Mouse (Mus musculus): Measurements from ENCODE around the gene Bloc1s4. TPM values are rescaled to one million over a fixed set of nuclear protein-coding genes. Genes with fewer than 3 reads are reported as not detected.

Gene Bloc1s4
- total RNA-seq, 1 experiment = 19.1 TPM

- H3K9ac ChIP-seq (ENCODE audit: insufficient read depth, low read depth, low read length, poor library complexity, severe bottlenecking) = no peak overlapping the region
- H3K4me1 ChIP-seq (ENCODE audit: control insufficient read depth in 2 of 2, insufficient read depth in 2 of 2, low read length in 2 of 2, poor library complexity in 1 of 2) = peaks cover 0 to 12% of the 10 kb centered on the region in 2 experiments; a peak in 2 of 4 replicates
- no peaks in the 10 kb centered on the region for H3K36me3 ChIP-seq (ENCODE audit: control insufficient read depth, insufficient read depth, low read length, poor library complexity, severe bottlenecking)
- H3K9me3 ChIP-seq (ENCODE audit: control insufficient read depth, insufficient read depth, low read depth, low read length) = no peaks in the 10 kb centered on the region
- in situ Hi-C loops (cut with MboI; ENCODE audit: low sequenced_read_pairs in 2 of 2, unreplicated experiment in 2 of 2) = loop anchor here (10.0 kb wide), 1 partner anchor 275 kb away; the partner anchor contains the start of gene Grpel1 (in 2 of the 2)
- no peak for DNase-seq (ENCODE audit: low read depth, low spot score)
- H3K4me3 ChIP-seq (ENCODE audit: insufficient read depth in 1 of 2, low read depth in 1 of 2, low read length in 2 of 2, poor library complexity in 1 of 2, severe bottlenecking in 1 of 2) = no peak overlapping the region
- no peak overlapping the region for H3K27ac ChIP-seq (ENCODE audit: insufficient read depth, low read depth, low read length, poor library complexity, severe bottlenecking)
- no peak for TF ChIP-seq CHD2 (IDR thresholded peaks at IDR 0.05; ENCODE audit: low read depth, low read length)
- TF ChIP-seq ZC3H11A (IDR thresholded peaks at IDR 0.05; ENCODE audit: borderline replicate concordance, low read depth, low read length) = no peak
- TF ChIP-seq HCFC1 (IDR thresholded peaks at IDR 0.05; ENCODE audit: borderline replicate concordance, insufficient read depth, low read length) = no peak
- no peak for TF ChIP-seq MAFK (IDR thresholded peaks at IDR 0.05; ENCODE audit: insufficient read depth, low read depth, low read length)
- no peak for TF ChIP-seq ZNF384 (IDR thresholded peaks at IDR 0.05; ENCODE audit: low read depth, low read length)
Observed at GRCm38 (mm10) chr5:36739829-36740228, 8.6 kb downstream of the Bloc1s4 start.

- DNase-seq (ENCODE audit: low read depth, low spot score) = no peak
- in situ Hi-C loops (cut with MboI; ENCODE audit: low sequenced_read_pairs in 2 of 2, unreplicated experiment in 2 of 2) = no loop called here
- Histone ChIP-seq H3K36me3 (ENCODE audit: control insufficient read depth, insufficient read depth, low read length, poor library complexity, severe bottlenecking) (no peaks in the 10 kb centered on the region), H3K9ac (ENCODE audit: insufficient read depth, low read depth, low read length, poor library complexity, severe bottlenecking) (no peak overlapping the region), H3K9me3 (ENCODE audit: control insufficient read depth, insufficient read depth, low read depth, low read length) (no peaks in the 10 kb centered on the region), H3K27ac (ENCODE audit: insufficient read depth, low read depth, low read length, poor library complexity, severe bottlenecking) (no peak overlapping the region), H3K4me3 (ENCODE audit: insufficient read depth in 1 of 2, low read depth in 1 of 2, low read length in 2 of 2, poor library complexity in 1 of 2, severe bottlenecking in 1 of 2) (no peak overlapping the region), H3K4me1 (ENCODE audit: control insufficient read depth in 2 of 2, insufficient read depth in 2 of 2, low read length in 2 of 2, poor library complexity in 1 of 2) (peaks cover 0 to 12% of the 10 kb centered on the region in 2 experiments; a peak in 2 of 4 replicates)
- TF ChIP-seq HCFC1 (IDR thresholded peaks at IDR 0.05; ENCODE audit: borderline replicate concordance, insufficient read depth, low read length) (no peak), ZNF384 (IDR thresholded peaks at IDR 0.05; ENCODE audit: low read depth, low read length) (no peak), ZC3H11A (IDR thresholded peaks at IDR 0.05; ENCODE audit: borderline replicate concordance, low read depth, low read length) (no peak), CHD2 (IDR thresholded peaks at IDR 0.05; ENCODE audit: low read depth, low read length) (no peak), MAFK (IDR thresholded peaks at IDR 0.05; ENCODE audit: insufficient read depth, low read depth, low read length) (no peak)
Observed at GRCm38 (mm10) chr5:36738799-36739615, 9.4 kb downstream of the Bloc1s4 start.

GRCm38 (mm10) chr5:36737765-36738164 lies 10.7 kb downstream of the Bloc1s4 start:
- Histone ChIP-seq H3K4me3 (ENCODE audit: insufficient read depth in 1 of 2, low read depth in 1 of 2, low read length in 2 of 2, poor library complexity in 1 of 2, severe bottlenecking in 1 of 2) (no peak overlapping the region), H3K4me1 (ENCODE audit: control insufficient read depth in 2 of 2, insufficient read depth in 2 of 2, low read length in 2 of 2, poor library complexity in 1 of 2) (peaks cover 0 to 12% of the 10 kb centered on the region in 2 experiments; a peak in 2 of 4 replicates), H3K36me3 (ENCODE audit: control insufficient read depth, insufficient read depth, low read length, poor library complexity, severe bottlenecking) (no peaks in the 10 kb centered on the region), H3K9me3 (ENCODE audit: control insufficient read depth, insufficient read depth, low read depth, low read length) (no peaks in the 10 kb centered on the region), H3K27ac (ENCODE audit: insufficient read depth, low read depth, low read length, poor library complexity, severe bottlenecking) (no peak overlapping the region), H3K9ac (ENCODE audit: insufficient read depth, low read depth, low read length, poor library complexity, severe bottlenecking) (no peak overlapping the region)
- DNase-seq (ENCODE audit: low read depth, low spot score) = no peak
- in situ Hi-C loops (cut with MboI; ENCODE audit: low sequenced_read_pairs in 2 of 2, unreplicated experiment in 2 of 2) = no loop called here
- no peak for TF ChIP-seq ZNF384 (IDR thresholded peaks at IDR 0.05; ENCODE audit: low read depth, low read length)
- no peak for TF ChIP-seq HCFC1 (IDR thresholded peaks at IDR 0.05; ENCODE audit: borderline replicate concordance, insufficient read depth, low read length)
- TF ChIP-seq ZC3H11A (IDR thresholded peaks at IDR 0.05; ENCODE audit: borderline replicate concordance, low read depth, low read length) = no peak
- TF ChIP-seq MAFK (IDR thresholded peaks at IDR 0.05; ENCODE audit: insufficient read depth, low read depth, low read length) = no peak
- TF ChIP-seq CHD2 (IDR thresholded peaks at IDR 0.05; ENCODE audit: low read depth, low read length) = no peak

GRCm38 (mm10) chr5:36736009-36736408 lies 12.4 kb downstream of the Bloc1s4 start:
- Histone ChIP-seq H3K4me3 (ENCODE audit: insufficient read depth in 1 of 2, low read depth in 1 of 2, low read length in 2 of 2, poor library complexity in 1 of 2, severe bottlenecking in 1 of 2) (no peak overlapping the region), H3K27ac (ENCODE audit: insufficient read depth, low read depth, low read length, poor library complexity, severe bottlenecking) (no peak overlapping the region), H3K9ac (ENCODE audit: insufficient read depth, low read depth, low read length, poor library complexity, severe bottlenecking) (no peak overlapping the region), H3K9me3 (ENCODE audit: control insufficient read depth, insufficient read depth, low read depth, low read length) (no peaks in the 10 kb centered on the region), H3K4me1 (ENCODE audit: control insufficient read depth in 2 of 2, insufficient read depth in 2 of 2, low read length in 2 of 2, poor library complexity in 1 of 2) (peaks cover 0 to 8% of the 10 kb centered on the region in 2 experiments; a peak in 1 of 4 replicates), H3K36me3 (ENCODE audit: control insufficient read depth, insufficient read depth, low read length, poor library complexity, severe bottlenecking) (no peaks in the 10 kb centered on the region)
- in situ Hi-C loops (cut with MboI; ENCODE audit: low sequenced_read_pairs in 2 of 2, unreplicated experiment in 2 of 2) = no loop called here
- no peak for DNase-seq (ENCODE audit: low read depth, low spot score)
- TF ChIP-seq ZNF384 (IDR thresholded peaks at IDR 0.05; ENCODE audit: low read depth, low read length) (no peak), MAFK (IDR thresholded peaks at IDR 0.05; ENCODE audit: insufficient read depth, low read depth, low read length) (no peak), HCFC1 (IDR thresholded peaks at IDR 0.05; ENCODE audit: borderline replicate concordance, insufficient read depth, low read length) (no peak), ZC3H11A (IDR thresholded peaks at IDR 0.05; ENCODE audit: borderline replicate concordance, low read depth, low read length) (no peak), CHD2 (IDR thresholded peaks at IDR 0.05; ENCODE audit: low read depth, low read length) (no peak)

Data from ES-E14 (cell line).